Mouse (Mus musculus): ENCODE results near the gene Ptk7. TPM values are rescaled to one million over a fixed set of nuclear protein-coding genes. Genes with fewer than 3 reads are reported as not detected.
A peak's percentile ranks its signal among the peaks of the same experiment; 100 is the strongest.

Ptk7 gene
- polyA plus RNA-seq, 1 experiment from 2014 or later: 55.3 TPM

- Histone ChIP-seq H3K36me3 (replicated peaks) (peaks cover 50% of the 10 kb centered on the region), H3K9me3 (no peaks in the 10 kb centered on the region), H3K27me3 (no peaks in the 10 kb centered on the region), H3K4me1 (peaks cover 14% of the 10 kb centered on the region), H3K9ac (no peak overlapping the region), H3K4me3 (replicated peaks) (no peak overlapping the region), H3K4me2 (no peak overlapping the region), H3K27ac (no peak overlapping the region)
- ATAC-seq (ENCODE audit: low FRiP score): no peak
- WGBS: 85% methylated on average over 9 of the region's 9 CpGs
Observed at GRCm38 (mm10) chr17:46639929-46640328, 10.6 kb upstream of the Ptk7 start.

- H3K9me3 ChIP-seq: no peaks in the 10 kb centered on the region
- ATAC-seq (ENCODE audit: low FRiP score): peak; percentile 63; the same call in 1 of the 2 replicates
- H3K4me3 ChIP-seq (replicated peaks): 0 out of 2 replicates have a peak overlapping the region, but pooled peaks have one; percentile 8
- H3K27me3 ChIP-seq: no peaks in the 10 kb centered on the region
- peaks cover 64% of the 10 kb centered on the region for H3K36me3 ChIP-seq (replicated peaks)
- 23% methylated on average over 15 of the region's 15 CpGs for WGBS
- H3K9ac ChIP-seq: peak overlapping the region; percentile 29; the same call in 1 of the 2 replicates
- peaks cover 5% of the 10 kb centered on the region for H3K4me1 ChIP-seq
- H3K27ac ChIP-seq: peak overlapping the region; percentile 46; the same call in 1 of the 2 replicates
- peak overlapping the region; percentile 39 for H3K4me2 ChIP-seq
Observed at GRCm38 (mm10) chr17:46636831-46637523, 7.7 kb upstream of the Ptk7 start.

- ATAC-seq (ENCODE audit: low FRiP score): peak; percentile 68
- Histone ChIP-seq H3K9ac (peak overlapping the region; percentile 95), H3K4me2 (peak overlapping the region; percentile 80), H3K4me3 (replicated peaks) (peak overlapping the region; percentile 85), H3K4me1 (peaks cover 43% of the 10 kb centered on the region), H3K9me3 (no peaks in the 10 kb centered on the region), H3K36me3 (replicated peaks) (peaks cover 33% of the 10 kb centered on the region), H3K27ac (peak overlapping the region; percentile 94), H3K27me3 (no peaks in the 10 kb centered on the region)
- 15% methylated on average over 12 of the region's 12 CpGs for WGBS
Observed at GRCm38 (mm10) chr17:46629685-46630441, 559 bp upstream of the Ptk7 start.

GRCm38 (mm10) chr17:46628471-46628790 lies 873 bp downstream of the Ptk7 start:
- peak overlapping the region; percentile 94; the same call in 1 of the 2 replicates for H3K27ac ChIP-seq
- H3K9me3 ChIP-seq: no peaks in the 10 kb centered on the region
- no peaks in the 10 kb centered on the region for H3K27me3 ChIP-seq
- WGBS: under 1% methylated on average over 12 of the region's 13 CpGs
- peak overlapping the region; percentile 95 for H3K9ac ChIP-seq
- peaks cover 56% of the 10 kb centered on the region for H3K4me1 ChIP-seq
- H3K4me2 ChIP-seq: peak overlapping the region; percentile 80
- H3K36me3 ChIP-seq (replicated peaks): peaks cover 26% of the 10 kb centered on the region
- peak; percentile 31 for ATAC-seq (ENCODE audit: low FRiP score)
- H3K4me3 ChIP-seq (replicated peaks): peak overlapping the region; percentile 85

- Histone ChIP-seq H3K9me3 (no peaks in the 10 kb centered on the region), H3K4me1 (peaks cover 65% of the 10 kb centered on the region), H3K27me3 (no peaks in the 10 kb centered on the region), H3K36me3 (replicated peaks) (peaks cover 16% of the 10 kb centered on the region), H3K27ac (no peak overlapping the region), H3K9ac (peak overlapping the region; percentile 95), H3K4me2 (peak overlapping the region; percentile 80), H3K4me3 (replicated peaks) (peak overlapping the region; percentile 85)
- ATAC-seq (ENCODE audit: low FRiP score): no peak
- WGBS: 73% methylated on average over 6 of the region's 6 CpGs
Observed at GRCm38 (mm10) chr17:46627409-46627808, 1.9 kb downstream of the Ptk7 start.

GRCm38 (mm10) chr17:46624598-46624997 lies 4.7 kb downstream of the Ptk7 start:
- H3K36me3 ChIP-seq (replicated peaks): no peaks in the 10 kb centered on the region
- WGBS: 75% methylated on average over 12 of the region's 12 CpGs
- no peaks in the 10 kb centered on the region for H3K27me3 ChIP-seq
- peak overlapping the region; percentile 53; the same call in 1 of the 2 replicates for H3K27ac ChIP-seq
- H3K4me2 ChIP-seq: 0 out of 2 replicates have a peak overlapping the region, but pooled peaks have one; percentile 2
- H3K4me1 ChIP-seq: peaks cover 71% of the 10 kb centered on the region
- no peak for ATAC-seq (ENCODE audit: low FRiP score)
- no peaks in the 10 kb centered on the region for H3K9me3 ChIP-seq
- no peak overlapping the region for H3K4me3 ChIP-seq (replicated peaks)
- H3K9ac ChIP-seq: no peak overlapping the region

GRCm38 (mm10) chr17:46623819-46624557 lies 5.3 kb downstream of the Ptk7 start:
- 0 out of 2 replicates have a peak overlapping the region, but pooled peaks have one; percentile 2 for H3K4me2 ChIP-seq

GRCm38 (mm10) chr17:46622269-46622668 lies 7.0 kb downstream of the Ptk7 start:
- H3K4me3 ChIP-seq (replicated peaks): no peak overlapping the region
- no peak overlapping the region for H3K4me2 ChIP-seq
- no peaks in the 10 kb centered on the region for H3K9me3 ChIP-seq
- no peak overlapping the region for H3K9ac ChIP-seq
- H3K27ac ChIP-seq: no peak overlapping the region
- WGBS: 87% methylated on average over 11 of the region's 11 CpGs
- H3K4me1 ChIP-seq: peaks cover 84% of the 10 kb centered on the region
- no peak for ATAC-seq (ENCODE audit: low FRiP score)
- no peaks in the 10 kb centered on the region for H3K27me3 ChIP-seq
- H3K36me3 ChIP-seq (replicated peaks): no peaks in the 10 kb centered on the region

More at GRCm38 (mm10) chr17:46623819-46624557, 5.3 kb downstream of the Ptk7 start:
- Histone ChIP-seq H3K4me3 (replicated peaks) (no peak overlapping the region), H3K27me3 (no peaks in the 10 kb centered on the region), H3K4me1 (peaks cover 76% of the 10 kb centered on the region), H3K9me3 (no peaks in the 10 kb centered on the region), H3K9ac (0 out of 2 replicates have a peak overlapping the region, but pooled peaks have one; percentile 21), H3K27ac (peak overlapping the region; percentile 53), H3K36me3 (replicated peaks) (no peaks in the 10 kb centered on the region)
- ATAC-seq (ENCODE audit: low FRiP score): no peak
- 38% methylated on average over 10 of the region's 10 CpGs for WGBS

GRCm38 (mm10) chr17:46621324-46621723 lies 8.0 kb downstream of the Ptk7 start:
- Histone ChIP-seq H3K27me3 (no peaks in the 10 kb centered on the region), H3K4me2 (no peak overlapping the region), H3K27ac (no peak overlapping the region), H3K9me3 (no peaks in the 10 kb centered on the region), H3K36me3 (replicated peaks) (no peaks in the 10 kb centered on the region), H3K9ac (no peak overlapping the region), H3K4me1 (peaks cover 80% of the 10 kb centered on the region), H3K4me3 (replicated peaks) (no peak overlapping the region)
- no peak for ATAC-seq (ENCODE audit: low FRiP score)
- WGBS: 87% methylated on average over 15 of the region's 15 CpGs

- no peaks in the 10 kb centered on the region for H3K27me3 ChIP-seq
- 29% methylated on average over 16 of the region's 16 CpGs for WGBS
- H3K36me3 ChIP-seq (replicated peaks): no peaks in the 10 kb centered on the region
- no peak overlapping the region for H3K4me3 ChIP-seq (replicated peaks)
- peak overlapping the region; percentile 35 for H3K4me2 ChIP-seq
- H3K27ac ChIP-seq: peak overlapping the region; percentile 90
- H3K4me1 ChIP-seq: peaks cover 69% of the 10 kb centered on the region
- ATAC-seq (ENCODE audit: low FRiP score): peak; percentile 12; the same call in 1 of the 2 replicates
- no peaks in the 10 kb centered on the region for H3K9me3 ChIP-seq
- no peak overlapping the region for H3K9ac ChIP-seq
Observed at GRCm38 (mm10) chr17:46619683-46620357, 9.5 kb downstream of the Ptk7 start.

GRCm38 (mm10) chr17:46618769-46619682 lies 10.3 kb downstream of the Ptk7 start:
- 3% methylated on average over 27 of the region's 27 CpGs for WGBS

More at GRCm38 (mm10) chr17:46618769-46619682, 10.3 kb downstream of the Ptk7 start:
- Histone ChIP-seq H3K9me3 (no peaks in the 10 kb centered on the region), H3K36me3 (replicated peaks) (no peaks in the 10 kb centered on the region), H3K27me3 (no peaks in the 10 kb centered on the region), H3K9ac (peak overlapping the region; percentile 60), H3K4me3 (replicated peaks) (peak overlapping the region; percentile 7; the same call in 1 of the 2 replicates), H3K27ac (peak overlapping the region; percentile 90), H3K4me2 (peak overlapping the region; percentile 35), H3K4me1 (peaks cover 61% of the 10 kb centered on the region)
- 0 out of 2 replicates have a peak, but pooled peaks have one; percentile 32 for ATAC-seq (ENCODE audit: low FRiP score)
